Mouse (Mus musculus) monocyte, adult 2 months (primary cell): ENCODE measurements around the gene Tsc22d2.
"Not testable (repeated sequence)": the region's sequence is repeated elsewhere in the genome, so short reads cannot be mapped to it uniquely, and the experiment has no call there.

Source experiments
- DNase-seq, 2 experiments: peaks; one replicate each; pipeline ENCODE4 v3.0.0; 2022; ENCODE audit warnings: low spot score in 2 of 2, low read depth in 1 of 2

The Tsc22d2 gene

DNA sequence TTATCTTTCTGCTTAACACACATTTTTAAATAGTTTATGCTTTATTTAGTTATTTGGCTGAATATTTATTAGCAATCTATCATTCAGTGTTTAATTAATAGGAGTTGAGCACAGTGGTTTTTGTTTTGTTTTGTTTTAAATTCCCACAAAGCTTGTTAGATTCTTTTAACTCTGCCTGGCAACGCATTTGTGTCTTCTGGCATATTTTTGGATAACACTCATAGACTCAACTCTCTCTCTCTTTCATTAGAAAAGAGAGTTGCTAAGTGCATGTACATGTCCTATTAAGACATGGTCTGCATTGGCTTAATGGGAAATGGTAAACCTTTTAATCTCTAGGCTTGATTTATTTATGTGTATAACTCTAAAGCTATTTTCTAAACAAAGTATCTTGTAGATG lies 14.3 kb downstream of the Tsc22d2 start:
- no peak for DNase-seq

DNA sequence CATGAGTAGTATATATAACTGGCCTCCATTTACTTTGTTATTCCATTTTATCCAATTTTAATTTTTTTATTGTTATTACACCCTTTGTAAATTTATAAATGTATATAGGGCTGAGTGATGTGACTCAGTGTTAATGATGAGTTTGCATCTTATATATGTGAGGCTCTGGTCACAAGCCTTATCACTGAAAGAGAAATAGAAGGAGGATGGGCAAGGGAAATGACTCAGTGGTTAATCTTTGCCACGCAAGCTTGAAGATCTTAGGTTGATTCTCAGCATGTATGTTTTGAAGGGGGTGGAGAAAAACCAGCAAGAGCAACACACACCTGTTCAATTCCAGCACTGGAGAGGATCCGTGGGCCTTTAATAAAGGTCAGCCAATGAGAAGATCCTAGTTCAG lies 19.9 kb downstream of the Tsc22d2 start:
- DNase-seq = no peak

DNA sequence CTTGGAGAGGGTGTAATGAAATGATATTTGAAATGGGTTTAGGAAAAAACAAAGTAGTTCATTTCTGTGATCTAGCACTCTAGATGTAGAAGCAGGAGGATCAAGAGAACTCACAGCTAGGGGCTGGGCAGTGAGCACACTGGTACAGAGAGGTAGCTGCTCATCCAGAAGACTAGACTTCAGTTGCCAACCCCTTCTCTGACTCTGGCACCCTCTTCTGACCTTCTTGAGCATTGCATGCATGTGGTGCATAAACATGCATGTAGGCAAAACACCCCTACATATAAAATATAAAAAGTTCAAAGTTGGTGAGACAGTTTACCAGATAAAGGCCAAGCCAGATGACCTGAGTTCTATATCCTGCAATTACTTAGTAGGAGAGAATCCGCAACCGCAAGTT lies 33.7 kb downstream of the Tsc22d2 start:
- DNase-seq = no peak

DNA sequence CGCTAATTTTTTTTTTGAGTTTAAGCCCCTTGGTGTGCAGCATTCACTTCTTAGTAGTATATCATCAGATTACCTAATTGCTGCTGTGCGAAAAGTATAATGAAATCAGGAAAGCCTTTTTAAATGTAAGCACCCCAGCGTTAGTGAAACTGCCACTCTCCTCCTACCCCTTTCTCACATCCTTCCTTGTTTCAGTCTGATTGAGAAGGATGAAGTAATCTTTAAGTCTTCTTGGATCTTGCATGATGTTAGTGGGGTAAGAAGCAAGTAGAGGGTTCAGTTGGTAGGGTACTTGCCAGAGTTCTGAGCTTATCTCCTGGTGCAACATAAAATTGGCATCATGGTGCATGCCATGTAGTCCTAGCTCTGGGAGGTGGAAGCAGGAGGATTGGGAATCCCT lies 35.0 kb downstream of the Tsc22d2 start:
- DNase-seq = no peak

DNA sequence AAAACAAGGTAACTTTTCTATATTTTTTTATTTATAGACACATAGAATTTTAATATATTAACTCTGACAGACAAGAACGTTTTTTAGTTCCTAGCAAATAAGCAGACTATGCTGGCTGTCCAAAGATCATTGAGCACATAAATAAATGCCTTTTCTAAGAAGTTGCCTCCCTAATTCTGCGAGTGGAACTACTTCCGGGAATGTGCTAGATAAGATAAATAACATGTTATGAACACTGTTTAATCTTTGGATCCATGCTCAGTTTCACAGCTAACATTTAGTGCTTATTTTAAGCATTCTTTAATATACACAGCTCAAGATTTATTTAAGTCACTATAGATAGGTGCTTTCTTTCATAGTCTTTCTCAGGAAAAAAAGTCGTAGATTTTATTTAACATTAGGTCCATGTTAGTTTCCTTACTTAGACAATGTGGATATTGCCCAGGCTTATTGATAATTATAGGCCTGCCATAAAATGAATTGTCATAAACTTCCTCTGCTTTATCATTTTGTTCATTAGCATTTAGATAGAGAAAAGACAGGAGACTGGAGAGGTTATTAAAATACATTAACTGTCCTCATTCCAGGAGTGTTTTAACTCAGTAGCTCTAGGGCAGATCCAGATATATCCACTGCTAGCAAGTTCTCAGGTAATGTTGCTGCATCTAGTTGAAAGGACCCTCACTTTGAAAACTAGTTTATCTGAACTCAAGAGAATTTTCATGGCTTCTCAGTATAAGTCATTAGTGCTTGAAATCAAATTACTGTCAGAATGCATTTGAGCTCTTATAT lies 40.1 kb downstream of the Tsc22d2 start:
- no peak for DNase-seq

DNA sequence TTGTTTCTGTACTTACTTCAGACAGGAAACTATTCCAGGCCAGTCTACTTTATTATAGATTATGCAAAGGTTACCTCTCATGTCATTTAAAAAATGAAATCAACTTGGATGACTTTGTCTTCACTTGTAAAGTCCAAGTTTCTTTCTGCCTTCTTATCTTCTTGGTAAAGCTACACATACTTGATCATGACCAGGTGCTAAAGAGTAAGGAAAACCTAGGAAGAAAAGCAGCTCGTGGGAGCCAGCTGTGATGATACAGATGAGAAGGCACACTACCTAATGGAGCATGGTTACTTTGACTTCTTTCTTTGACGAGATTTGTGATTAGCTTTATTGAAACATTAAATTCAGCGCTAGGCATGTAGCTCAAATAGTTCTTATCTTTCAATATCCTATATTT lies 40.7 kb downstream of the Tsc22d2 start:
- DNase-seq = no peak

DNA sequence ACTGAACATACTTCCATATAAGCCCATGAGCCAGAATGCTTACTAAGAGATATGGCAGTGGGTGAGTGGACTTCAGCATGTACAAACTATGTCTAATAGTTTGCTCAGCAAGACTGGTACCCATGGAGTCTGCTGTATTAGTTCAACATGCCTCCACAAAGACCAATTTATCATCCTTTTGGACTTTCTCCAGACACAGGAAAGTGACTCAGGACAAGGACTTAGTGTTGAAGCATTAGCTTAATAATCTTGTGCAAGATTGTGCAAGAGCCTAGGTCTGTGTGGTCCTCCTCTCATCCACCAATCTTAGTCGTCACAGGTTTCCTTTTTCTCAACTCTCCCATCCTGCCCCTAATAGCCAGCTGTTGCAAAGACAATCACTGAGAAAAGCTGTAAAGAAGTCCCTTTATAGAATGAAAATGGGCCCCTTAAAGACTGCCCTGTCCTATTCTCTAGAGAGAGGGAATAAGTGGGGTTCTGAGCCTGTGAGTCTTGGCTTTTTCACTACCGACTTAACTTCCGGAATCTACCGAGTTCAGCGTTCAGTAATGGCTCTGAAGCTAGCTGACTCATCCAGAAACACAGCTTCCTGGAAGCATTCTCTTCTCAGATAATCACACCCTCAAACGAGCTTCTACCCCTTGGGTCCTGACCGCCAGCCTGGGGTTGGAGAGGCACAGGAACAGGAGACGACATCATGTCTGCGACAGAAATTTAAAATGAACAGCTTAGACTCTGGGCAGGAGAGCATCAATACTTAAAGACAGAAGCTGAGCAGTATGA lies 55.3 kb downstream of the Tsc22d2 start:
- DNase-seq = peak in 1 of 2 experiments; percentile 17

DNA sequence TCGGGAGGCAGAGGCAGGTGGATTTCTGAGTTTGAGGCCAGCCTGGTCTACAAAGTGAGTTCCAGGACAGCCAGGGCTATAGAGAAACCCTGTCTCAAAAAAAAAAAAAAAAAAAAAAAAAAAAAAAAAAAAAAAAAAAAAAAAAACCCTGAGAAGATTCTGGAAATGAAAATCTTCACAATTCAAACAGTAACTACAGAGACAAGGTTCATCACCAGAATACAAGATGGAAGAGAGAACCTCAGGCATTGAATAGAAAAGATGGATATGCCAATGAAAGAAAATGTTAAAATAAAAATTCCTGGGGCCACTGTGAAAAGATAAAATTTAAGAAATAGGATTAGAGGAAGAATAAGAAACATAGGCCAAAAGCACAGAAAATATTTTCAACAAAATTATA lies 60.8 kb downstream of the Tsc22d2 start:
- DNase-seq = not testable (repeated sequence)

DNA sequence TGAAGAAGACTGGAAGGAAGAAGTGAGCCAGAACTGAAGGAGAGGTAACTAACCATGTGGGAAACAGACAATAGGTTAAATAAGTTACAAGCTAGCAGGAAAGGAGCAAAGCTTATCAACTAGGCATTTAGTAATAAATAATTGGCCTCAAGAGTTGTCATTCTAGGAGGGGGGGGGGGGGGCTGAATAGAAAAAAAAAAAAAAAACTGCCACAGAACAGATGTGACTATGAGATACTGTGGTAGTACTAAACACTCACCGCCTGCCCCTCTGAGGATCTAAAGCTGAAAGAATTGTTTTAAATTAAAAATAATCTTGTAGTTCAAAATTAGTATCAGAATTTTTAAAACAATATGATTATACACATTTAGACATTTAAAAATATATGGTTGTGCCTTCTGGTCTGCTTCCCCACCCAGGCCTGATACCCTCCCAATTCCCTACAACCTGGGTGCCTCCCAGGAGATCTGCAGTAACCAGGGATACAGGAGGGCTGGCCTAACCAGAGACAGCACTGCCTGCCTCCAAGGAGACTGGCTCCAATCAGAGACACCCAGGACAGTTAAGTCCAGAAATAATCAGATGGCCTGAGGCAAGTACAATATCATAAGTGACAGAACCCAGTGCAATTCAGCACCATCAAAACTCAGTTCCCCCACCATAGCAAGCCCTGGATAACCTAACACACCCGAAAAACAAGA lies 64.4 kb downstream of the Tsc22d2 start:
- no peak for DNase-seq

DNA sequence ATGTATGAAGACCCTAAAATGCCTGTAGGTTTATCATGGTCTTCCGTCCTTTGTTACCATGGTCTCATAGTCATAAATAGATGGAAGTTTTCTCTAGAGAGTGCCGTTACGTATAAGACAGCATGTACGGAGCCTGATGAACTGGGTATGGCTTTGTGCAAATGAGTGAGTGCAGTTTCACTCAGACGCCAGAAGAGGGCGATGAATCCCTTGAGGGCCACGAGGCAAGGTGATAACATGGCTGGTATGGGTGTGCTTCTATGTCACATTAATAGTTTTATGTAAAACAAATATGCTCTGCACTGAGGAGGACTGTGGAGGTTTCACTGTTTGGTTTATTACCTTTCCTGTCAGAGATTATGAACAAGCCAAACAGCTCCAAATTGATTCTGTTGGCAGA lies 71.4 kb downstream of the Tsc22d2 start:
- DNase-seq = no peak

DNA sequence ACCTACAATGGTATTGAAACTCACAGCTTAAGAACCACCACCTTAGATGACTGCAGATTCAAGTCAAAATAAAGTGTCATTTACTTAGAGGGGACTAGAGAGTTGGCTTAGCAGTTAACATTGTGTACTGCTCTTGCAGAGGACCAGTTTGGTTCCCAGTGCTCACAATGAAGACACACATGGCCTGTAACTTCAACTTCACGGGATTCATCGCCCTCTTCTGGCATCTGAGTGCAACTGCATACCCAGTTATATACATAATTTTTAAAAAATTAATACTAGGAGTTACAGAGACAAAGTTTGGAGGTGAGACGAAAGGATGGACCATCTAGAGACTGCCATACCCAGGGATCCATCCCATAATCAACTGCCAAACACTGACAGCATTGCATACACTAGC lies 72.6 kb downstream of the Tsc22d2 start:
- DNase-seq = no peak

DNA sequence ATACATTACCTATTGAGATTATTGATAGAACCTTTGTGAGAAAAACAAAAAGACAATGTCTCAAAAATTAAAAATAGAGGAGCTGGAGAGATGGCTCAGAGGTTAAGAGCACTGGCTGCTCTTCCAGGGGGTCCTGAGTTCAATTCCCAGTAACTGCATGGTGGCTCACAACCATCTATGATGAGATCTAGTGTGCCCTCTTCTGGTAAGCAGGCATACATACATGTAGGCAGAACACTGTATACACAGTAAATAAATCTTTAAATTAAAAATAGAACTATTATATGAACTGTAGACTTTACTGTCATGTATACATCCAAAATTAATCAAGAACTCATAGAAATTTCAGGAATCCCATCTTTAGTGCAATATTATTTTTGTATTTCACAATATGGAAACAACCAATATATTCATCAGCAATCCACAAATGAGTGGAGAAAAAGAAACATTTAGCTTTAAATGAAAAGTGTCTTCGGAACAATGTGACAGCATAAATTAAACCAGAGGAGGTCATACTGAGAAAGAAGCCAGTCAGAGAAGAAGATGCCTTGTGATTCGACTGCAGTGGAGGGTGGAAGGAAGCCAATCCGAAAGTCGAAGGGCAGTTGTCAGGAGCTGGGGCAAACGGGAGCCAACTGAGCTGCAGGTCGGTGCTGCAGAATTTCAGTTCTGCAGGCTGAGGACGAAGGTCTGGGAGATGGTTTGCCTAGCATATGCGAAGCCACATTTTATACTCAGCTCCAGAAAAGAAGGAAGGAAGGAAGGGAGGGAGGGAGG lies 73.7 kb downstream of the Tsc22d2 start:
- DNase-seq = no peak

DNA sequence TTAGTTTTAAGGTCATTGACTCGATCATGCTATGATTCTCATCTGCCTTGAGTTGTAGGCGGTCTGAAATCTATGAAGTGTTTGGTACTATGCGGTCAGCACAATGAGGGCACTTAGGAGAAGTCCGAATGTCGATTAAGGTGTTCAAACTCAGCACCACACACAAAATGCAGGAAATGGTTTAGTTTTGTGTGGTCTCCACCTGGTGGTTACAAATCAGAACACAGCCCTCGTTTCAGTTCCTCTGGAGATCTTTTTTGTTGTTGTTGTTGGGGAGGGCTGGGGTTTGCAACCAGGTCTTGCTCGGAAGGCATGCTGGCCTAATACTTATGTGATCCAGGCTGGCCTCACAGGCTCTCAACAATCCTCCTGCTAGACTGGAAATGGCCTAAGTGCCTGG lies 76.3 kb downstream of the Tsc22d2 start:
- no peak for DNase-seq

DNA sequence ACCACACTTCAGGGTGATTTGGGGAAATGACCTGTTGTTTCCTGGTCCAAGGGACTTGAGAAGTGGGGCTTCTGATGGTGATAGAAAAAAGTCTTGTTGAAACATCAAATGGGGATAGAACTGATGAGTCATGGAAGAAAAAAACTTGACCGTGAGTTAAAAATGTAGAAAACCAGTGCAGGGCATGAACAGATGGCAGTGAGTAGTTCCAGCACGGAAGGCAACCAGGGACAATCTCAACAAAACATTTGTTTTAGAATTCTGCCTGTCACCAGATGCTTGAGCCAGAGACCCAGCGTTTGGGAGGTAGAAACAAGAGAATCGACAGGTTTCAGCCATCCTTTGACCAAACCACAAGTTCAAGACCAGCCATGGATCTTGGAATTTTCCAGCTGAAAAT lies 79.1 kb downstream of the Tsc22d2 start:
- DNase-seq = no peak

DNA sequence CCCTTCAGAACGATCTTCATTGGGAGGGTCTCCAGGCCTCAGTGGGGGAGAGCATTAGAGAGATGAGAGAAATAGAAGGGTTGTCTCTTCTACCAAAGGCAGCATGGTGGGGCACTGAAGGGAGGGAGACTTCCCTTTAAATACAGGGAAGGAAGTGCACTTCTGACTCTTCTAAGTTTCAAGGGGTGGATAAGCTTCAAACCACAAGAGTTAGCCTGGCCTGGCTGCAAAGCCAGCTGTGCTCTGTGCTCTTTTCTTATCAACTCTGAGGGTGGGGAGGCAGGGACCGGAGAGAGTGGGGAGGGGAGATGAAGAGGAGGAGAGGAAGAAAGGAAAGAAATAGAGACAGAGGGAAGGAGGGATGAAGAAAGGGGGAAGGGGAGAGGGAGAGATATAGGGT lies 87.4 kb downstream of the Tsc22d2 start:
- DNase-seq = no peak

DNA sequence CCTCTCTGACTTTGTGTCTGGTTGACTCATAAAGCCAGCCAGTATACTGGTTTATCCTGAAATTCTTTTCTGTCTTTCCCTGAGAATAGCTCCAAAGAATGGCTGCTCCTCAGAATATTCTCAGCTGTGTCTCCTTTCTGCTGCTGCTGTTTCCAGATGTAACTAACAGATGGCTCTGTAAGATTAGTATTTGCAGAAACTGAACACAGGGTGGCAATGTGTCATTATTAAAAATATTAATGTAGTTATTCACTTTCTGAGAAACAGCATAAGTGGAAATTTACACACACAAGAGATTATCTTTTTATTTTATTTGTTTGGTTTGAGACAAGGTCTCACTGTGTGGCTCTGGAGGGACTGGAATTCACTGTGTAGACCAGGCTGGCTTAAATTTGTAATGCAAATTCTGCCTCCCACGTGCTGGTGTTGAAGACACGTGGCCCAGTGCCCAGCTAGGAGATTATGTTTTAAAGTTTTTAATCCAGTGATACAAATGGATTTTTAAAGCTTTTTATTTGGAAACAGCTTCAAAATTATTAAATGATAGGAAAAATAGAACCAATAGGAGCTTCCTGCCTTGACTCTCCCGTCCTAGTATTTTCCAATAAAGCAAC lies 89.3 kb downstream of the Tsc22d2 start:
- DNase-seq = no peak

DNA sequence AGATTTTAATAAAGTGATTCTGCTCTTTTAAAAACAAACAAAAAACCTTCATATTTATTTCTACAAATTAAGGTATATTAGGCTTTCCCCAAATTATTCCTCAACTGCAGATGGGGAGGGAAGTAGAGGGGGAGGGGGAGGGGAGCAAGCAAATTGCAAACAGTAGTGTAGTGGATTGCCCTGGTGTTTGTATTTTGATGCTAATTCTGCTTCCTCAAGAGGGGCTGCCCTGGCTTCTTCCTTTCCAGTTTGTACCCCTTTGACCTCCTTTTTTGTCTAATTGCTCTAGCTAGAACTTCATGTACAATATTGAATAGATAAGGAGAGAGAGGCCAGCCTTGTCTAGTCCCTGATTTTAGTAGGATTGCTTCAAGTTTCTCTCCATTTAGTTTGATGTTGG lies 90.2 kb downstream of the Tsc22d2 start:
- no peak for DNase-seq

DNA sequence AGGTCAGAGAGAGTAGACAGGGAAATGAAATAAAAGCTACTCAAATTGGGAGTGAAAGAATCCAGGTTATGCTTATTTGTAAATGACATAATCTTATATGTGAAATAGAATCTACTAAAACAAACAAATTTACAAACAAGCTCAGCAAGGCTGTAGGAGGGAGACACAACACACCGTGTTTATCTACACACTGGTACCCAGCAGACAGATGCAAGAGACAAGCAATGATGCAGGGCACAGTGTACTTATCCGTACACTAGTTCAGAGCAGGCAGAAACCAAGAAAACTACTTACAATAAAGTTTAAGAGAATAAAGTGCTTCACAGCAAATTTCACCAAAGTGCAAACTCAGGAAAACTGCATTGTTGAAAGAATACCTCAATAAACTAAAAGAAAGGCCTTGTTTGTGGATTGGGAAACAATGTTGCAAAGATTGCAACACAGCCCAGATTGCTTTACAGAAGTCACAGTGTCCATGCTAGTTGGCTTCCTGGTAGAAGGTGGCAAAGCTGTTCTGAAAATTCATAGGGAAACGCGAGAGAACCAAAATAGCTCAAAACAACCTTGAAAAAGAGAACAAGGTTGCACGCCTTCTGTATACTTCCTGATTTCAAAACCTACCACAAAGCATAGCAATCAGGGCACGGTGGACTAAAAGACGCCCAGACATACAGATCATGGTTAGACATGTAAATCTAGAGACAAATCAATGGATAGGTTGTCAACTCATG lies 93.7 kb downstream of the Tsc22d2 start:
- DNase-seq = peak; percentile 28 to 51

DNA sequence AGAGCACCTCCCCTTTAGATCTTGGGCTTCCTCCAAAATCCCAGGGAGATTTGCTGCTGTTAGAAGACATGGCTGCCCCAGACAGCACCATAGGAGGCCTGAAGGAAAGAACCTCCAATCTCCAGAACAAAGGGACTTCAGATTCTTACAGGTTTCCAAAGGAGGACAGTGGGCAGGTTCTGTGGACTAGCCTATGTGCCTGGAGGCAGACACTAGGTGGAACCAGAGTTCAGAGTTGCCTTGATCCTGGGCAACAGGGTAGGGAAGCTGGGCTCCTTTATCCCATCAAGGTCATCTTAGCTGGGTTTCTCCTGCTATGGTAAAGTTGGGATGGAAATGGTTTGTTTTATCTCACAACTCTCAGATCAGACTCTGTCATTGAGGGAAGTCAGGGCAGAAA lies 97.1 kb downstream of the Tsc22d2 start:
- DNase-seq = no peak

DNA sequence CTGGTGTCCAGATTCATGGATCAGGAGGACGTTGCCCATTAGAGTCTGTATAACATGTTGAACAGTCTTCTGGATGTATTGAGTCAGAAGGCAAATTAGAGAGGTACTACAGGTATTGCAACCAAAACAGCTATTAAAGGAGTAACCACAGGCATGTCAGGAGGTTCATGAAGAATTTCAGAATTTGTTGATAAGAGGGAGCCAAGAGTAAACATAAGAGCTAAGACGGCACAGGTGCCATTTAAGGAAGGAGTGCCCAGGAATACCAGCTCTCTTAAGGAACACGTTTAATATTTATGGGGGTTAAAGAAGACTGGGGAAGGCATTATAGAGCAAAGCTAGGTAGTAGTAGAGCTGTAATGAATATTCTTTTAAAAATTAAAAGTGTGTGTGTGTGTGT lies 98.2 kb downstream of the Tsc22d2 start:
- DNase-seq = no peak
